Mouse (Mus musculus) T-helper 1 cell (primary cell): Measurements from ENCODE around the gene Gnb1.

Experiments used
- in situ Hi-C: fragments of 300-600 bp; cut with MboI, MseI; formaldehyde crosslinking; loops from one replicate; pipeline ENCODE4 v1.15.1; 2025; ENCODE audit warnings: high pct_unique_total_duplicates

The Gnb1 gene

GRCm38 (mm10) chr4:155574931-155575330 lies 83.8 kb downstream of the Gnb1 start:
- in situ Hi-C loops: loop anchor here (5.0 kb wide), 1 partner anchor 93 kb away; no protein-coding TSS in a partner anchor

GRCm38 (mm10) chr4:155575521-155575920 lies 84.4 kb downstream of the Gnb1 start:
- in situ Hi-C loops: loop anchor here (5.0 kb wide), 1 partner anchor 93 kb away; no protein-coding TSS in a partner anchor

- in situ Hi-C loops: loop anchor here (5.0 kb wide), 1 partner anchor 95 kb away; no protein-coding TSS in a partner anchor
Measured at GRCm38 (mm10) chr4:155577132-155577531, 86.0 kb downstream of the Gnb1 start.

- in situ Hi-C loops: loop anchor here (5.0 kb wide), 1 partner anchor 95 kb away; no protein-coding TSS in a partner anchor
Measured at GRCm38 (mm10) chr4:155577741-155578140, 86.6 kb downstream of the Gnb1 start.

- in situ Hi-C loops: loop anchor here (5.0 kb wide), 1 partner anchor 96 kb away; no protein-coding TSS in a partner anchor
Measured at GRCm38 (mm10) chr4:155578336-155579125, 87.4 kb downstream of the Gnb1 start.

GRCm38 (mm10) chr4:155580420-155580819 lies 89.3 kb downstream of the Gnb1 start:
- in situ Hi-C loops: no loop called here

GRCm38 (mm10) chr4:155582279-155582905 lies 91.2 kb downstream of the Gnb1 start:
- in situ Hi-C loops: no loop called here

GRCm38 (mm10) chr4:155589356-155589755 lies 98.2 kb downstream of the Gnb1 start:
- in situ Hi-C loops: no loop called here

- in situ Hi-C loops: no loop called here
Measured at GRCm38 (mm10) chr4:155591012-155591719, 100.0 kb downstream of the Gnb1 start.

GRCm38 (mm10) chr4:155593780-155594179 lies 102.6 kb downstream of the Gnb1 start:
- in situ Hi-C loops: no loop called here

- in situ Hi-C loops: no loop called here
Measured at GRCm38 (mm10) chr4:155595777-155596176, 104.6 kb downstream of the Gnb1 start.

- in situ Hi-C loops: no loop called here
Measured at GRCm38 (mm10) chr4:155596606-155597005, 105.4 kb downstream of the Gnb1 start.

GRCm38 (mm10) chr4:155598536-155598935 lies 107.4 kb downstream of the Gnb1 start:
- in situ Hi-C loops: no loop called here

- in situ Hi-C loops: loop anchor here (10.0 kb wide), 1 partner anchor 1445 kb away; no protein-coding TSS in a partner anchor
Measured at GRCm38 (mm10) chr4:155599901-155600825, 109.0 kb downstream of the Gnb1 start.

GRCm38 (mm10) chr4:155601091-155601996 lies 110.2 kb downstream of the Gnb1 start, which contains the start of gene Slc35e2:
Gene Slc35e2 (plus strand): TSS chr4:155601416.
- in situ Hi-C loops: loop anchor here (10.0 kb wide), 1 partner anchor 1447 kb away; no protein-coding TSS in a partner anchor

- in situ Hi-C loops: loop anchor here (10.0 kb wide), 1 partner anchor 1447 kb away; no protein-coding TSS in a partner anchor
Measured at GRCm38 (mm10) chr4:155601997-155602456, 110.9 kb downstream of the Gnb1 start.

- in situ Hi-C loops: loop anchor here (10.0 kb wide), 1 partner anchor 1448 kb away; no protein-coding TSS in a partner anchor
Measured at GRCm38 (mm10) chr4:155602753-155603152, 111.6 kb downstream of the Gnb1 start.

- in situ Hi-C loops: loop anchor here (10.0 kb wide), 1 partner anchor 1449 kb away; no protein-coding TSS in a partner anchor
Measured at GRCm38 (mm10) chr4:155603801-155604200, 112.6 kb downstream of the Gnb1 start.

- in situ Hi-C loops: loop anchor here (10.0 kb wide), 1 partner anchor 1450 kb away; no protein-coding TSS in a partner anchor
Measured at GRCm38 (mm10) chr4:155605132-155605531, 114.0 kb downstream of the Gnb1 start.
